Mouse (Mus musculus) naive thymus-derived CD4-positive, alpha-beta T cell, adult 2 months (primary cell): ENCODE measurements around the gene Gm20388.
"Not testable (repeated sequence)": the region's sequence is repeated elsewhere in the genome, so short reads cannot be mapped to it uniquely, and the experiment has no call there.

ENCODE experiments used
- DNase-seq: peaks from one replicate; pipeline ENCODE4 v3.0.0-alpha.2; 2011; ENCODE audit warnings: low read depth

The Gm20388 gene

DNA sequence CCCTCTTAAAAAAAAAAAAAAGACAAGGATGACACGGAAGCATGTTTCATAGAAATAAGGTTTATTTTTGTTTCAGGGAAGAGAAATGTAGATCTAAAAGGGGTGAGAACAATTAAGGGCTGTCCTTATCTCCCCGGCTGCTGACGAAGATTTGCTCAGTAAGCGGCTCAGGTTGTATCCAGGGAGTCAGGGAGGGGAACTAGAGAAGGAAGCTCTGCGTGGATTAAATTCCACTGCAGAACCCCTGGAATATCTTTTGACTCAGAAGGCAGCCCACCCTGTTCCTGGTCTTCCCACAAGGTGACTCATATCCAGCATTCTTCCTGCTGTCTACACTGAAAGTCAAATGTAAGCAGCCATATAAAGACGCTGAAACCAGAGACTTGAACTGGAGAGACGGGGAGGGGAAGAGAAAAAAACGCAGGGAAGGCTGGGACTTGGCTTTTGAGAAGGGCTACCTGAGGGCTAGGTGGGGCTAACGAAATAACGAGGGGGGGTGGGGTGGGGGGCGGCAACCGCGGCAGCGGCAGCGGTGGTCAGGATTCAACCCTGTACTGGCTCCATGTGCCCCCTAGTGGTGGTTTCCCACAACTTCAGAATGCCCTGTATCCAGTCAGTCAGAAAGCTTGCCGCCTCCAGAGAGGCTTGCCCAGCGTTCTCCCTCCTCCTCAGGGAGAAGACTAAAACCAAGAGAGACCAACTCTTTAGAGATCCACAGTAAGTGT, 3511.6 kb downstream of the Gm20388 start:
- peak; percentile 81 for DNase-seq

DNA sequence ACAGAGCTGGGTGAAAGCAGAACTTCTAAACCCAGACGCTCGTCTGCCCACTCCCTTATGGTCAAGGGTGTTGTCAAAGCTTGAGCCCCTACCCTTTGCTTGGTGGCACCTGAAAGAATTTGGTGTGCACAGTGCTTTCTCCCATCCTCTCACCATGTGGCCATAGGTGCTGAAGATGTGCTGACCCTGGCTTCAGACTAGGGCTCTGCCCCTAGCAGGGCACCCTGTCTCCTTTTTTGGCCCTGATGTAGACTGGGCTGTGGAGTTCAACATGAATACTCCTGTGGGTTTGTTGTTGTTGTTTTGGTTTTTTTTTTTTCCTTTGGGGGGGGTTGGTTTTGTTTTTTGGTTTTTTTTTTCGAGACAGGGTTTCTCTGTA, 3512.1 kb downstream of the Gm20388 start:
- no peak for DNase-seq

DNA sequence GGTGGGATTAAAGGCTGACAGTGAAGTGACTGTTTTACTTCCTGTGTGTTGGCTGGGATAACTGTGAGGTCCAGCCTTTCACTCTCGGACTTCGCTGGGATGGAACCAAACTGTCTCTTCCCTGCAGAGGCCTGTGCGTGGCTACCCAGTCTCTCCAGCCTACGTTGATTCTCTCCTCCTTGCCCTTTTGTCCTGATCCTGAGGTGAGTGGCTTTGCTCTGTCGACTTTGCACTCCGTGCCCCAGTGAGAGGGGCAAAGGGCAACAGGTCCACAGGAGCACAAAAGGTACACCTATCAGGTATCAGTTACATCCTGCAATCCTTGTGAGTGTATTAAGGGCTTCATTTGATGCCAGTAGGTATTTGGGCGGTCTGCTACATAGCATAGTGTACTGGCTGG, 3512.8 kb downstream of the Gm20388 start, which contains the start of gene Def8:
Gene Def8, plus strand, starts transcription at position 87 of the 400 bp plus-strand sequence.
- DNase-seq, result no peak

DNA sequence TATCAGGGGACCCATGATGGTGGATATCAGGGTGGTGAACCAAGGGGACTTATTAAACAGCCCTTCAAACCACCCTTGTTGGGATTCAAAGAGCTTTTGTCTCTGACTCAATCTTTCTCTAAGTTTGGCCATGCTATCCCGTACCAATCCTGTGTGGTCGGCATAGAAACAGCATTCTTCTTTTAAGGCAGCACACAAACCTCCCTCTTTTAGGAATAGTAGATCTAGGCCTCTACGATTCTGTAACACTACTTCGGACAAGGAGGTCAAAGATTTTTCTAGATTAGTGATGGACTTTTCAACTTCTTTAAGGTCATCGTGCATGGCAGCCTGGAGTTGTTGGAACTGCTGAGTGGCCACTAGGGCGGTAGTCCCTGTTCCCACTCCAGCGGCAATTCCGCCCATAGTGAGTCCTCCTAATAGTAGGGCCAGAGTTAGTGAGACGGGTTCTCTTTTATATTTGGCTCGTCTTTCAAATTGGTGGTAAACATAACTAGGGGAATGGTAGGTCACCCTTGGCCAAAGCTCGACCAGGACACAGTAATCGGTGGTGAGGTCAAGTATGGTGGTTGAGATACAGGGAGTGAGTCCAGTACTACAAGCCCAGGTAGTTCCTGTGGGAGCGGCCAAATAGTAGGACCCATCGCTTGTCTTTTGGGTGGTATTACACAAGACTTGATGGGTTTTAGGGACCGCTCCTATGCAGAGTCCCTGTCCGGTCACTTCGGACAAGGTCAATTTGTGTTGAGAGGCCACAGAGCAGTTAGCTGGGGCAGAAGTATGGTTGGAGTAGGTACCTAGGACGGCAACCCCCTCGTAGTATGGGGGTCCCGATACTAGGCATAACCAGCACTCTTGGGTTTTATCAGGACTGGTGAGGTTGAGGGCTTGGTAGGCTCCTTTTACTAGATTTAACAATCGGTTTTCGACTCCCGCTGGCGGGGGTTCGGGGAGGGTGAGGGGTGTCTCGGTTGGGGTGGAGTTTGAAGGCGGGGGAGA, 3516.2 kb downstream of the Gm20388 start:
- no peak for DNase-seq

DNA sequence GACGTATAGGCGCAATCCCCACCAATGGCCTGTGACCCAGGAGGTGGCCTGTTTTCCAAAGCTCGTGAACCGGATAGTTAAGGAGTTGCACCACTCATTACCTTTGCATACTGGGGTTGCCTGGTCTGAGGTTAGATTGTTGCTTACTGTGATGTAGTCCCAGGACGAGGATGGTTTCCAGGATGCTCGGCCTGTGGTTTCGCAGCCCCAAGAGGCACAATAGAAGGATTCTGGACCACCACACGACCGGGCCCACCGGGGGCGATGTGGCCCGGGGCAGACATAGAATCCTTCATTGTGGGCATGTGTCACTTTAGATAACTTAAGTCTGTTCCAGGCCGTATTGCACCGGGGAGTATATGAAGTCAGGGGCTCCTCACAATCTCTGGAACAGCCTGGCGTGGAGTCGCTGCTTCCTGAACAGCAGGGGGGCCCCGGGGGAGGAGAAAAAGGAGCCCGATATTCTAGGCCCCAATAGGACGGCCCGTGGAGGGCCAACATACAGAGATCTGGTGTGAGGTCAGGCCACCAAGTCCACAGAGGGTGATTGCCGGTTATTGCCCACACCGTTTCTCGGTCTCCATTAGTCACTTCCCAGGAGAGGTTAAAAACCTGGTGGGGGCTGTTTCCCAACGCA, 3517.1 kb downstream of the Gm20388 start:
- no peak for DNase-seq

DNA sequence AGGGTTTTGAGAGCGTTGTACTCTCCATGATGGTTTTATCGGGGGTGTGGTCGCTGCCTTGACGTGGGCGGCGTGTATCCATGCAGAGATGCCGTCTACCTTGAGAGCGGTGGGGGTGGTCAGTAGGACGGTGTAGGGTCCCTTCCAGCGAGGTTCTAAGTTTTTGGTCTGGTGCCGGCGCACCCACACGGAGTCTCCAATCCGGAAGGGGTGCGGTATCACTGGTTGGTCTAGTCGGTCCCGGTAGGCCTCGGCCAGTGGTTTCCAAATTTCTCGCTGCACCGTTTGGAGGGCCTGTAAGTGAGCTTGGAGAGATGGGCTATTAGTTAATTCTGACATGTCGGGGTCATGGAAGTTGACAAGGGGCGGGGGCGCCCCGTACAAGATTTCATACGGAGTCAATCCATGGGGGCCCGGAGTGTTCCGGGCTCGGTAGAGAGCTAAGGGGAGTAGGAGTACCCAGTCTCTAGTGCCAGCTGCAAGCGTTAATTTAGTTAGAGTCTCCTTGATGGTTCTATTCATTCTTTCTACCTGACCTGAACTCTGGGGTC, 3517.8 kb downstream of the Gm20388 start:
- DNase-seq, result no peak

DNA sequence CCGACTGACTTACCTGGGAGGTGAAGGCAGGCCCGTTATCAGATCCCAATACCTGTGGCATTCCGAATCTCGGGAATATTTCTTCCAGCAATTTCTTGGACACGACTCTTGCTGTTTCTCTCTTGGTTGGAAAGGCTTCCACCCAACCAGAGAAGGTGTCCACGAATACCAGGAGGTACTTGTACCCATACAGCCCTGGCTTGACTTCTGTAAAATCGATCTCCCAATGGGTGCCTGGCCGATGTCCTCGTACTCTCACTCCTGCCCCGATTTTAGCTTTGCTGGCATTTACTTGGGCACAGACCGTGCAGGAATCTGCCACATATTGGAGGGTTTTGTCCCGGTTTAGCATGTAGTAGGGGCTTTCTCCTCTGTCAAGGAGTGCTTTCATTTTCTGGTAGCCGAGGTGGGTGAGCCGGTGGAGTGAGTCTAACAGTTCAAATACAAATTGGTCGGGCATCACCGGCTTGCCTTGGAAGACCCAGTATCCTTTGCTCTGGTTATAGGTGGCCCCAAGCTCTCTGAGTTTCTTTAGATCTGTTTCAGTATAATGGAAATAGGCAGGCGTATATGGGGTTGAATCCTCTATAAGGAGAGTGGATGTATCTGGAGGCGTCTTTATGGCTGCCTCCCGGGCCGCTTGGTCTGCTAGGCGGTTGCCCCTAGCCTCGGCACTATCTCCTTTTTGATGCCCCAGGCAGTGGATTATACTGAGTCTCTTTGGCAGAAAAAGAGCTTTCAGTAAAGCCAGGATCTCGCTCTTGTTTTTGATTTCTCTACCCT, 3518.5 kb downstream of the Gm20388 start:
- no peak for DNase-seq

DNA sequence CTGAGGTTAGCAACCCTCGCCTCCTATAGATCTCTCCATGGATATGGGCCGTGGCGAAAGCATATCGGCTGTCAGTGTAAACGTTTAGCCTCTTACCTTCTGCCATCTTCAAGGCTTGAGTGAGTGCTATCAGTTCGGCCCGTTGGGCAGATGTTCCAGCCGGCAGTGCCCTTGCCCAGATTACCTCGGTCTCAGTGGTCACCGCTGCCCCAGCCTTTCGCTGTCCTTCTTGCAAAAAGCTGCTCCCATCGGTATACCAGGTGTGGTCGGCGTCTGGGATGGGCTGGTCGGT, 3519.0 kb downstream of the Gm20388 start:
- DNase-seq, result not testable (repeated sequence)

DNA sequence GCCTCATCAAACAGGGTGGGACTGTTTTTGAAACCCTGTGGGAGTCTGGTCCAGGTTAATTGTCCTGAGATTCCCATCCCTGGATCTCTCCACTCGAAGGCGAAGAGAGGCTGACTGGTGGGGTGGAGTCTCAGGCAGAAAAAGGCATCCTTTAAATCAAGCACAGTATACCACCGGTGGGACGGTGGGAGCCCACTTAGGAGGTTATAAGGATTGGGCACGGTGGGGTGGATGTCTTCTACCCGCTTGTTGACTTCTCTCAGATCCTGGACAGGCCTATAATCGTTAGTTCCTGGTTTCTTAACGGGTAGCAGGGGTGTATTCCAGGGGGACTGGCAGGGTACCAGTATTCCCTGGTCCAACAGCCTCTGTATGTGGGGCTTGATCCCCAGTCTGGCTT, 3520.3 kb downstream of the Gm20388 start:
- DNase-seq, result not testable (repeated sequence)

DNA sequence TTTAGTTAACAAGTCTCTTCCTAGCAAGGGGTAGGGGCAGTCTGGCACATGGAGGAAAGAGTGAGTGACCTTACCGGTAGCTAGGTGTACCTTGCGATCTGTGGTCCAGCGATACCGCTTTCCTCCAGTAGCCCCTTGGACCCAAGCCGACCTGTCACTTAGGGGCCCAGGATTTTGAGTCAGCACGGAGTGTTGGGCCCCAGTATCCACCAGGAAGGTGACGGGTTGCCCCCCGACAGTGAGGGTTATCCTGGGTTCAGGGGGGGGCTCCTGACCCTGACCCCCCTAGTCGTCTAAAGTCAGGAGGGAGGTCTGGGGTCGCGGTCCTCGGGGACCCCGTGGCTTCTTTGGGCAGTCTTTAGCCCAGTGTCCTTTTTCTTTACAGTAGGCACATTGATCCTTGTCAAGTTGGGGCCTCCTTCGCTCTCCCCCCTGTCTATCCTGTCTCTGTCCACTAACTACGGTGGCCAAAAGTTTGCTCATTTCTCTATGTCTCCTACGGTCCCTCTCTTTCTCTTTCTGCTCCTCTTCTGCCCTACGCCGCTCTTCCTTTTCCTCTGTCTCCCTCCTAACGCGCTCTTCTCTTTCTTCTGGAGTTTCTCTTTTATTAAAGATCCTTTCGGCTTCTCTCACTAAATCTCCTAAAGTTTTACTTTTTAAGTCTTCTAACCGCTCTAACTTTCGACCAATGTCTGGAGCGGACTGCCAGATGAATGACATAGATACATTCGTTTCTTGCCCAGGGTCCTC, 3521.2 kb downstream of the Gm20388 start:
- no peak for DNase-seq

DNA sequence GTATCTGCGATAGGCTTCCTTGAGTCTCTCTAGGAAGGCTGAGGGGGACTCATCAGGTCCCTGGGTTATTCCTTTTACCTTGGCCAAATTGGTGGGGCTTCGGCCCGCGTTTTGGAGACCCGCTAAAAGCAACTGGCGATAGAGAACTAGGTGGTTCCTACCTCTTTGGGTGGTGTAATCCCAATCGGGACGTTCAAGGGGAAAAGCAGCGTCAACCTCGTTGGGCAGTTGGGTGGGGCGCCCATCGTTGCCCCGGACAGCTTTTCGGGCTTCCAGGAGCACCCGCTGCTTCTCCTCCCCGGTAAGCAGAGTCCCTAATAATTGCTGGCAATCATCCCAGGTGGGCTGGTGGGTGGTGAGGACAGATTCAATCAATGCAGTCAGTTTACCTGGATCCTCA, 3521.7 kb downstream of the Gm20388 start:
- no peak for DNase-seq

DNA sequence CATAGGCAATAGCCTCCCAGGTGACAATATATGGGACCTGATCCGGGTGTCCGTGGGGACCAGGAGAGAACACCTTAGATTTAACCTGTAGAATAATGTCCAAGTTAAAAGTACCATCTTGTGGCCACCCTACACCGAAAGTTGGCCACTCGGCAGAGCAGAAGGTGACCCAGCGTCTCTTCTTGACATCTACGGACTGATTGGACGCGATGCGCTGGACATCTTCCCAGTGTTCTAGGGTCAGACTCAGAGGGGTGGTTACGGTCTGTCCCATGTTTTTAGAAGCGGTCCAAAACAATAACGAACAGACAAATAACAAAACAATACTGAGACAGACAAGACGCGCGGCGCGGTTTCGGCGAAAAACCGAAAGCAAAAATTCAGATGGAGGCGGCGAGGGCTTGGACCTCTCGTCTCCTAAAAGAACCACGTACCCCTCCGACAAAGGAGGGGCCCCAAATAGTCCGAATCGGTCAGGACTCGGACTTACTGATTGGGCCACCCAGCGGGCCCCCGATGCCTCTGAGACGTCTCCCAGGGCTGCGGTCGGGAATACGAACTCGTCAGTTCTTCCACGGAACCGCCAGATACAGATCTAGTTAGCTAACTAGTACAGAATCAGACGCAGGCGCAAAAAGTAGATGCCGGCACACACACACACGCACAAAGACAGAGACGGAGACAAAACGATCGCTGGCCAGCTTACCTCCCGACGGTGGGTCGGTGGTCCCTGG, 3522.8 kb downstream of the Gm20388 start:
- DNase-seq, result not testable (repeated sequence)

DNA sequence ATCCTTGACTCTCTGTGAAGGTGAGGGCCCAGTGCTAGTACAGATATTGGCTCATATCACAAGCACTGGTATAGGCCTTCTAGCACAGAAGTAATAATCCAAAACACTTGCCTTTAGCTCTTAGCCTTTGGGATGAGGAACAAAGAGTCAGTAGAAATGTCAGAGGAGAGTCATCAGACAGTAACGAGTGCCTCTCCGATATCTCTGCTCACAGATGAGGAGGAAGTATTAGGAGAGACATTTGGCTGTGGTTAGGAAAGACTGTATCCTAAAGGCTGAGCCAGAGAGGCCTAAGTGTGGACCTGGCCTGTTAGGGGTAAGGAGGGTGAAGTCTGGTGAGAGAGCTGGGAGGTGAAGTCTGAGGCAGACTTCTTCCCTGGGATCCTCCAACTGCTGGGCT, 3531.1 kb downstream of the Gm20388 start:
- DNase-seq, result no peak

DNA sequence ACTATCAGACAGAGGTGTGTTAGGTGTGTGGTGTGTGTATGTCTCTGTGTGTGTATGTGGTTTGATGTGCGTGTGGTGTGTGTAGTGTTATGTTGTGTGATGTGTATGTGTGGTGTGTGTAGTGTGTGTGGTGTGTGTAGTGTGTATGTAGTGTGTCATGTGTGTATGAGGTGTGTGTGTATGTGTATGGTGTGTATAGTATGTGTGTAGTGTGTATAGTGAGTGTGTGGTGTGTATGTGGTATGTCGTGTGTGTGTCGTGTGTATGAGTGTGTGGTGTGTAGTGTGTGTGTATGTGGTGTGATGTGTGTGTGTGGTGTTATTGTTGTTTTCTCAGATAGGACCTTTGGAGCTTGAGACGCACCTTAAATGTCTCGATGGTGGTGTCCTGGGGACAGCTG, 3531.7 kb downstream of the Gm20388 start:
- no peak for DNase-seq

DNA sequence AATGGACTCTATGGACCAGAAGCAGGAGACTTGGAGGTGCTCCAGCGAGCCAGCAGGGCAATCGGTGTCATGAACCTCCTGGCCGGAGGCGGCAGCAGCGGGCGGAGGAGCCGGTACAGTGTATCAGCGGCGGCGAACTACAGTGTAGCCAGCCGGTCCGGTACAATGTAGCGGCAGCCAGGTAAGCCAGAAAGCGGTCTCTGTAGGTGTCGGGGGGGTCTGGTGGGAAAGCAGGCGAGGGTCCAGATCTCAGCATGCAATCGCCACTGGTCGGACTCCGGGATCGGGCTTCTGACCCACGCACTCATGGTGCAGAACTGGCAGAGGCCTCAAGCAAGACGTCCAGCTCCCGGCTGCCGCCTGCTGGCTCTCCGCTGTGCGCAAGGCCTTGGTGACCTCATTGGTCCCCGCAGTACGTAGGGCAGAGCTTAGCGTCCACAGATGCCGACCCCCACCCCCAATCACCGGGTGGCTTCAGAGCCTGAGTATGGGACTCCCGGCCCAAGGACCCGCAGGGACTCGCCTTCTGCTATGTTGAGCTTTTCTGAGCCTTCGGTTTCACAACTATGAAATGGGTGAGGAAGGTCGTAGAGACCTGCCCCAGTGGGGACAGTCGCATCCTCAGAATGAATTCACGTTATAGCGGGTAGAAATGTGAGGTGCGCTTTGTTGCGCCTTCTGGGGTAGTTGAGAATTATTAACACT, 3532.4 kb downstream of the Gm20388 start:
- DNase-seq, result peak; percentile 96

DNA sequence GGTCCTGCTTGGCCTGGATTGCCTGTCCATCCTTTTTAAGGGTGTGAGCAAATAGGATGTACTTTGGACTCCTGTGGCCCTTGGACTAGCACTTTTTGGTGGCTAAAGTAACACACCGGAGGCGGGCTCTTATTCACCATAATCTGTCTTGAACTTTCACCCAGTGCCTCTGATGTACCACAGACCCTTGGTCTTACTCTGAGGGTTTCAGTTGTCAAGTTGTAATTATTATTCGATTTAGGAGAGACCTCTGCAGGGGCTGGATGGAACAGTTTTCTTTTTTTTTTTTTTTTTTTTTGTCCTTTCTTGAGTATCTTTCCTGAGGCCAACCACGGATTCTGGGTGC, 3532.9 kb downstream of the Gm20388 start:
- no peak for DNase-seq

DNA sequence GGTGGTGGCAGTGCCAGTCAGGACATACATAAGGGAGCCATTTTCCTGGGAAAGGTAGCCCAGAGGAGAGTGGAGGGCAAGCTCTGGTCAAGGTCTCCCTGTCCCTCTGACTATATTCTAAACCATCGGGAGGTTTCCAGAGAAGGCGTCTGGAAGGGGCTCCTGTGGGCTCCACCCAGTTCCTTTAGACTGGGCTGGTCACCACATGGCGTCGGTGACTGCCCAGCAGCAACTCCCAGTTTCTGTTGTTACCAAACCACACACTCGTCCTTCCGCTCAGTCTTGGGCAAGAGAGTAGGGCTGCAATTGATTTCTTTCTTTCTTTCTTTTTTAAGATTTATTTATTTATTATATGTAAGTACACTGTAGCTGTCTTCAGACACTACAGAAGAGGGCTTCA, 3533.5 kb downstream of the Gm20388 start:
- no peak for DNase-seq

DNA sequence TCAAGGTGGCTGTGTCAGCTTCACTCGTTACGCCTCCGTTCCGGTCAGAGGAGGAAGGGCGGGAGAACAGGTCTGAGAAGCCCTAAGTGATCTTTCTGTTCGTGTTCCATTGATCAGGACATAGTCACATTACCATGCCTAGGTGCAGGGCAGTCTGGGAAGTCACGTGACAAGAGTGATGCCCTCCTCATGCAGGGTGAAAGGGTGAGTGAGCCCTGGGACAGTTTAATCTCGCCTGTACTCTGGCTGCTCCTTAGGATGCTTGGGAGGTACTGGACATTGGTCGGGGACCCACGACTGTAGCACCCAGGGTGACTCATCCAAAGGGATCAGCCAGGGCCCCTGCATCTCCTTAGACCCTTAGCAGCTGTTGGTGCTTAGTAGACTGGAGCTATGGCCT, 3535.3 kb downstream of the Gm20388 start:
- DNase-seq, result no peak

DNA sequence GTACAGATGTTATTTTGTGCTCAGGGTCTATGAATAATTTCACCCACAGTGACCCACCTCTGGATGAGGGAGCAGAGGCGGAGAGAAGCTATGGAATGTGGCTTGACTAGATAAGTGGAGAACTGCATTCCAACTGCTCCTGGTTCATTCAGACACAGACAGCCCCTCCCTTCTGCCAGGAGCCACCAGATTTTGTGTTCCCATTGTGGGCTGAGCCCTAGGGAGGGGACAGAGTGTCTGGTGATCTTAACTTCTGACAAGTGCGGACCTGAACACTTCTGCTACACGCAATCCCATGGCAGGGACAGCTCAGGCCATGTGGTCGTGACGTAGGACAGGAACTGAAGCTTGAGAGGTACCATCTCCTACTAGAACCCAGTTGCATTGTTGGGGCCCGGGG, 3536.2 kb downstream of the Gm20388 start:
- no peak for DNase-seq

DNA sequence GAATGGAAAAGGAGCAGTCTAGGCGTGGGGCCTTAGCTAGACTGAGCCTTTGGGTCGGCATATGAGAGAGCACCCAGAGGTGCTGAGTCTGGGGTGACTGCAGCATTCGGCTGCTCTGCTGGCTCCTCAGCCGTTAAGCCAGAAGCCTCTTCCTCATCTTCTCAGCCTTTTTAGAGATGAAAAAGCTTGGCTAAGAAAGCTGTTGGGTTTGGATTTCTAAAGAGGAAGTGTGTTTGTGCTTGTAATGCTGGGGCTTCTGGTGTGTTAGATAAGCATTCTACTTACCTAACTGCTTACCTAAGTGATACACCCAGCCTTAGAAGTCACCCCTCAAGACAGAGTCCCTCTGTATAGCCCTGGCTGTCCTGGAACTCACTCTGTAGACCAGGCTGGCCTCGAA, 3540.1 kb downstream of the Gm20388 start:
- DNase-seq, result no peak
